Mouse (Mus musculus): ENCODE measurements around the gene Pck2. TPM values are rescaled to one million over a fixed set of nuclear protein-coding genes. Genes with fewer than 3 reads are reported as not detected.

Gene Pck2
- polyA plus RNA-seq, 1 experiment from 2014 or later = 55.4 TPM

- WGBS = 30% methylated on average over 6 of the region's 6 CpGs
- ATAC-seq (replicated peaks; ENCODE audit: low FRiP score) = peak; percentile 45
Measured at GRCm38 (mm10) chr14:55578668-55579269, 38.7 kb downstream of the Pck2 start.

GRCm38 (mm10) chr14:55579511-55580496 lies 39.7 kb downstream of the Pck2 start:
- Histone ChIP-seq H3K27ac (no peak overlapping the region), H3K27me3 (no peaks in the 10 kb centered on the region), H3K9ac (no peak overlapping the region), H3K9me3 (replicated peaks) (no peaks in the 10 kb centered on the region), H3K4me3 (replicated peaks) (no peak overlapping the region), H3K4me2 (0 out of 2 replicates have a peak overlapping the region, but pooled peaks have one; percentile 89), H3K4me1 (peaks cover 35% of the 10 kb centered on the region), H3K36me3 (peaks cover 23% of the 10 kb centered on the region)
- no peak for ATAC-seq (replicated peaks; ENCODE audit: low FRiP score)
- WGBS = 91% methylated on average over 23 of the region's 23 CpGs

More at GRCm38 (mm10) chr14:55578668-55579269, 38.7 kb downstream of the Pck2 start:
- Histone ChIP-seq H3K36me3 (peaks cover 23% of the 10 kb centered on the region), H3K4me1 (peaks cover 29% of the 10 kb centered on the region), H3K4me3 (replicated peaks) (peak overlapping the region; percentile 77), H3K27me3 (no peaks in the 10 kb centered on the region), H3K9ac (peak overlapping the region; percentile 88), H3K9me3 (replicated peaks) (no peaks in the 10 kb centered on the region), H3K27ac (peak overlapping the region; percentile 86), H3K4me2 (peak overlapping the region; percentile 89)

GRCm38 (mm10) chr14:55580731-55581130 lies 40.7 kb downstream of the Pck2 start:
- WGBS = 96% methylated on average over 16 of the region's 16 CpGs
- H3K4me2 ChIP-seq = no peak overlapping the region
- no peak overlapping the region for H3K4me3 ChIP-seq (replicated peaks)

GRCm38 (mm10) chr14:55581981-55582681 lies 42.1 kb downstream of the Pck2 start:
- peaks cover 29% of the 10 kb centered on the region for H3K36me3 ChIP-seq
- no peaks in the 10 kb centered on the region for H3K9me3 ChIP-seq (replicated peaks)
- peaks cover 29% of the 10 kb centered on the region for H3K4me1 ChIP-seq
- ATAC-seq (replicated peaks; ENCODE audit: low FRiP score) = no peak
- 70% methylated on average over 9 of the region's 9 CpGs for WGBS
- H3K27me3 ChIP-seq = no peaks in the 10 kb centered on the region
- no peak overlapping the region for H3K4me3 ChIP-seq (replicated peaks)
- no peak overlapping the region for H3K4me2 ChIP-seq
- no peak overlapping the region for H3K27ac ChIP-seq
- H3K9ac ChIP-seq = no peak overlapping the region

More at GRCm38 (mm10) chr14:55580731-55581130, 40.7 kb downstream of the Pck2 start:
- no peak overlapping the region for H3K9ac ChIP-seq
- no peaks in the 10 kb centered on the region for H3K9me3 ChIP-seq (replicated peaks)
- H3K4me1 ChIP-seq = peaks cover 35% of the 10 kb centered on the region
- ATAC-seq (replicated peaks; ENCODE audit: low FRiP score) = no peak
- H3K36me3 ChIP-seq = peaks cover 23% of the 10 kb centered on the region
- H3K27ac ChIP-seq = no peak overlapping the region
- no peaks in the 10 kb centered on the region for H3K27me3 ChIP-seq

- no peak overlapping the region for H3K27ac ChIP-seq
- H3K36me3 ChIP-seq = peaks cover 45% of the 10 kb centered on the region
- no peaks in the 10 kb centered on the region for H3K27me3 ChIP-seq
- no peak for ATAC-seq (replicated peaks; ENCODE audit: low FRiP score)
- no peaks in the 10 kb centered on the region for H3K9me3 ChIP-seq (replicated peaks)
- H3K4me2 ChIP-seq = peak overlapping the region; percentile 93
- H3K9ac ChIP-seq = peak overlapping the region; percentile 40
- peak overlapping the region; percentile 58 for H3K4me3 ChIP-seq (replicated peaks)
- WGBS = 37% methylated on average over 5 of the region's 5 CpGs
- peaks cover 18% of the 10 kb centered on the region for H3K4me1 ChIP-seq
Measured at GRCm38 (mm10) chr14:55584303-55584701, 44.2 kb downstream of the Pck2 start.

- H3K4me1 ChIP-seq = peaks cover 19% of the 10 kb centered on the region
- no peak within 1 kb of the TSS for H3K27ac ChIP-seq
- H3K4me2 ChIP-seq = peak within 1 kb of the TSS; percentile 93
- peak within 1 kb of the TSS; percentile 58 for H3K4me3 ChIP-seq (replicated peaks)
- WGBS = 3% methylated on average over 43 of the region's 43 CpGs
- H3K36me3 ChIP-seq = peaks cover 44% of the 10 kb centered on the region
- H3K9ac ChIP-seq = peak within 1 kb of the TSS; percentile 40
- H3K9me3 ChIP-seq (replicated peaks) = no peaks in the 10 kb centered on the region
- ATAC-seq (replicated peaks; ENCODE audit: low FRiP score) = peak; percentile 88
- no peaks in the 10 kb centered on the region for H3K27me3 ChIP-seq
Measured at GRCm38 (mm10) chr14:55584702-55585565, 44.9 kb downstream of the Pck2 start, which contains the start of gene Emc9. Gene Emc9 (minus strand): TSS chr14:55585302.

GRCm38 (mm10) chr14:55585566-55585960 lies 45.5 kb downstream of the Pck2 start:
- H3K4me3 ChIP-seq (replicated peaks) = peak overlapping the region; percentile 58; the same call in 1 of the 2 replicates

GRCm38 (mm10) chr14:55586149-55586548 lies 46.1 kb downstream of the Pck2 start:
- WGBS = 89% methylated on average over 2 of the region's 2 CpGs
- no peaks in the 10 kb centered on the region for H3K27me3 ChIP-seq
- no peak overlapping the region for H3K9ac ChIP-seq
- no peak overlapping the region for H3K27ac ChIP-seq
- H3K36me3 ChIP-seq = peaks cover 32% of the 10 kb centered on the region
- H3K4me1 ChIP-seq = peaks cover 24% of the 10 kb centered on the region
- H3K9me3 ChIP-seq (replicated peaks) = no peaks in the 10 kb centered on the region
- no peak overlapping the region for H3K4me2 ChIP-seq
- no peak for ATAC-seq (replicated peaks; ENCODE audit: low FRiP score)
- no peak overlapping the region for H3K4me3 ChIP-seq (replicated peaks)

More at GRCm38 (mm10) chr14:55585566-55585960, 45.5 kb downstream of the Pck2 start:
- WGBS = 56% methylated on average over 6 of the region's 6 CpGs
- Histone ChIP-seq H3K36me3 (peaks cover 38% of the 10 kb centered on the region), H3K9ac (no peak overlapping the region), H3K9me3 (replicated peaks) (no peaks in the 10 kb centered on the region), H3K27me3 (no peaks in the 10 kb centered on the region), H3K4me2 (peak overlapping the region; percentile 93), H3K27ac (no peak overlapping the region), H3K4me1 (peaks cover 24% of the 10 kb centered on the region)
- ATAC-seq (replicated peaks; ENCODE audit: low FRiP score) = no peak

- 94% methylated on average over 5 of the region's 5 CpGs for WGBS
- 0 out of 2 replicates have a peak overlapping the region, but pooled peaks have one; percentile 7 for H3K4me3 ChIP-seq (replicated peaks)
- no peaks in the 10 kb centered on the region for H3K27me3 ChIP-seq
- no peak overlapping the region for H3K4me2 ChIP-seq
- peaks cover 41% of the 10 kb centered on the region for H3K4me1 ChIP-seq
- H3K9me3 ChIP-seq (replicated peaks) = no peaks in the 10 kb centered on the region
- no peak overlapping the region for H3K9ac ChIP-seq
- no peak for ATAC-seq (replicated peaks; ENCODE audit: low FRiP score)
- peaks cover 33% of the 10 kb centered on the region for H3K36me3 ChIP-seq
- H3K27ac ChIP-seq = no peak overlapping the region
Measured at GRCm38 (mm10) chr14:55589271-55589670, 49.2 kb downstream of the Pck2 start.

GRCm38 (mm10) chr14:55589771-55590448 lies 49.8 kb downstream of the Pck2 start:
- no peaks in the 10 kb centered on the region for H3K9me3 ChIP-seq (replicated peaks)
- peak overlapping the region; percentile 46 for H3K9ac ChIP-seq
- H3K27me3 ChIP-seq = no peaks in the 10 kb centered on the region
- no peak for ATAC-seq (replicated peaks; ENCODE audit: low FRiP score)
- H3K4me1 ChIP-seq = peaks cover 35% of the 10 kb centered on the region
- H3K27ac ChIP-seq = peak overlapping the region; percentile 99
- peaks cover 39% of the 10 kb centered on the region for H3K36me3 ChIP-seq
- H3K4me2 ChIP-seq = peak overlapping the region; percentile 89
- peak overlapping the region; percentile 87 for H3K4me3 ChIP-seq (replicated peaks)
- WGBS = 81% methylated on average over 11 of the region's 11 CpGs
